Mouse (Mus musculus) c-Kit-positive CD71-positive TER-119-negative erythroid progenitor cells, embryonic 14.5 days (primary cell): ENCODE measurements around the gene Mturn.

Source experiments
- DNase-seq: peaks from one replicate; pipeline ENCODE4 v3.0.0-alpha.2; 2013; ENCODE audit warnings: low read depth

The Mturn gene

GRCm38 (mm10) chr6:54698691-54699476 lies 17.5 kb downstream of the Mturn start:
- no peak for DNase-seq

GRCm38 (mm10) chr6:54699477-54700056 lies 18.1 kb downstream of the Mturn start:
- no peak for DNase-seq

GRCm38 (mm10) chr6:54700516-54700915 lies 19.1 kb downstream of the Mturn start:
- no peak for DNase-seq

- DNase-seq = no peak
Measured at GRCm38 (mm10) chr6:54701901-54702300, 20.5 kb downstream of the Mturn start.

- DNase-seq = no peak
Measured at GRCm38 (mm10) chr6:54703633-54704538, 22.5 kb downstream of the Mturn start.

GRCm38 (mm10) chr6:54704539-54704845 lies 23.1 kb downstream of the Mturn start:
- DNase-seq = no peak

GRCm38 (mm10) chr6:54704847-54705246 lies 23.4 kb downstream of the Mturn start:
- no peak for DNase-seq

GRCm38 (mm10) chr6:54705387-54705909 lies 24.0 kb downstream of the Mturn start:
- DNase-seq = peak; percentile 17

- DNase-seq = no peak
Measured at GRCm38 (mm10) chr6:54706099-54706498, 24.7 kb downstream of the Mturn start.

- DNase-seq = no peak
Measured at GRCm38 (mm10) chr6:54706611-54707172, 25.3 kb downstream of the Mturn start.

GRCm38 (mm10) chr6:54708646-54709045 lies 27.2 kb downstream of the Mturn start:
- no peak for DNase-seq

GRCm38 (mm10) chr6:54715697-54716096 lies 34.3 kb downstream of the Mturn start:
- DNase-seq = no peak

- DNase-seq = peak; percentile 10
Measured at GRCm38 (mm10) chr6:54718779-54719685, 37.6 kb downstream of the Mturn start.

- DNase-seq = no peak
Measured at GRCm38 (mm10) chr6:54719686-54720310, 38.4 kb downstream of the Mturn start.

GRCm38 (mm10) chr6:54720512-54721251 lies 39.3 kb downstream of the Mturn start:
- DNase-seq = no peak

- DNase-seq = no peak
Measured at GRCm38 (mm10) chr6:54721252-54721635, 39.8 kb downstream of the Mturn start.

- DNase-seq = no peak
Measured at GRCm38 (mm10) chr6:54726309-54726708, 44.9 kb downstream of the Mturn start.

GRCm38 (mm10) chr6:54726796-54727195 lies 45.4 kb downstream of the Mturn start:
- no peak for DNase-seq

- DNase-seq = no peak
Measured at GRCm38 (mm10) chr6:54727416-54727815, 46.0 kb downstream of the Mturn start.
